Mouse (Mus musculus): ENCODE measurements at regions not wholly inside any gene's neighbourhood (a gene's known extent, or its start where the extent isn't known, plus 50 kb on each side); places are given as distances from the start of the nearest gene placed in this dataset.
A peak's percentile ranks its signal among the peaks of the same experiment; 100 is the strongest.

DNA sequence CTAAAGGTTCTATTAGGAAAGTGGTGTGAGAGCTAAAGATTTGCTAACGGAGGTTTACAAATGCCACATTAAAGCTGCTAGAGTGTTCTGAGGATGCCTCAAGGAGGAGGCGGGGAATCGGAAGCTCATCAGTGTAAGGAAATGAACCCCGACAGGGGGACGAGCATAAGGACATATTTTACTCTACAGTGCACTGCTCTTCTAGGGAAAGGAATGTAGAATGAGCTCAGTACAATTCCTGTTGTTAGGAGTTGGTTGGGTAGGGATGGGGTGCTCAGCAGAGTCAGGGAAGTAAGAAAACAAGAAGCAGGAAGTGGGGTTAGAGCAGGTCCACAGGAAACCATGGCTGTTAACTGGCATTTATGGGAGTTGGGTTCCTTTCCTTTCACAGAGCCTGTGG, 54.6 kb downstream of the Mex3b start:
- no peak for DNase-seq

DNA sequence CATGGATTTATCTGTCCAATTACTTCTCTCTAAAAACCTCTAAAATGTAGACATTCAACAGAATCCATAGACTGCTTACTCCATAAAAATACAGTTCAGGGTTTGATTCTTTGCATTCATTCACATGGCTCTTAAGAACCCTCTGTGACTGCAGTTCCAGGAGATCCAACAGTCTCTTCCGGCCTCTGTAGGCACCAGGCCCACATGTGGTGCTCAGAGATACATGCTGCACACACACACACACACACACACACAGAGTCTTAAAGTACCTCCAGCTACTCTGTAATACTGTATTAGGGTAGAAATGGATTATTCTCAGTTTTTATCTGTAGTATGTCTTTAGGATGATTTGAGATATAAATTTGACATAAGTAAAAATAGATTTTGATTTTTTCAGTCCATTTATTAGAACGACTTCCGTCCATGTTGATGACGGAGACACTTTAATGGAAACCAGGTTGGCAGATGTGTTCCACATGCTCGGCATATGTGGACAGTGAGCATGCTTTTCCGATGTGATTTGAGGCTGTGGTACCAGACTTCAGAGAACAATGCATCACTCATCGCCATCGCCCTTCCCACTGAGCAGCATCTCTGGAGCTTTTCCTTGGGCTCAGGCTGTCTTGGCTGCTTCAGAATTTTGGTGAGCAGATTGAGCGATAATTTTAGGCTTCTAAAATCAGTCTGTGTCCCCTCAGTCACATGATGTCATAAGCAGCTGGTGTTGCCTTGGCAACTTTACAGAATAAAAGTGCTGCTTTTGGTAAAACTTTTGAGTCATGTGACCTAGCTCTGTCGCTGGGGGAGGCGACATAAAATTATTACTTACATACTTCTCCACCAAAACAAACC, 56.3 kb downstream of the Mex3b start:
- DNase-seq = no peak

- no peak for DNase-seq
These were observed 57.0 kb downstream of the Mex3b start for GRCm38 (mm10) chr7:82924092-82924491.

DNA sequence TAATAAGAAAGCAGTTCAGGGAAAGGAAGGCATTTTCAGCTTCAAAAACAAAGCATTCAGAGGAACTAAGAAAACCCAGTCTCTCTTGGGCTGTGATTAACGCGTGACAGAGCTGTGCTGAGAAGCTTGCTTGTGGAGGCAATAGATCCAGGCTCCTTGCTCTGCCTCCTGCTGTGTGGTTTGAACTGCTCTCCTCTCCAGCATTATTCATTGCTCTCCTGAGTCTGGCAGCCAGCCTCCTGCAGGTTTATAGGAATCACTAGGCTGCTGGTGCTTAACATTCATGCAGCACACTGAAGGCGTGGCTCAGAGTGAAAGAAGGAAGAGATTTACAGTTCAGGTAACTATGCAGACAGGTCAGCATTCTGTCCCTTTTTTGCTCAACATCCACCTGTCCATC, 71.2 kb downstream of the Mex3b start:
- DNase-seq = no peak

DNA sequence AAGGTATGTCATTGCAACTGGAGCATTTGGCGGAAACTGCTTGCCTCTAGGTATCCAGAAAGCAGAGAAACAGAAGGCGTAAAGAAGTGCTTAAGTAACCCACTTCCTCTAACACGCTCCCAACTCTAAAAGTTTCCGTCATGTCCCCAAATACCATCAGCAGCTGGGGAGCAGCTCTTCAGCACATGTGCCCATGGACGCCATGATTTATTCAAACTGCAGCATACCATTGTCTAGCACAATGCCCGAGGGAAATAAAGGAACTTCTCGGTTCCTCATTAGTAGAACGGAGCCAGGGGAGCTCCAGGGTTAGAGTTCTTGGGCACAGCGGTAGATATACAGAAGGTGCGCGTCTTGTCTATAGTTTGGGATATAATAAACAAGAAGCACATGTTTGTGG, 72.4 kb downstream of the Mex3b start:
- no peak for DNase-seq

- no peak for DNase-seq
These were observed 76.2 kb downstream of the Mex3b start for GRCm38 (mm10) chr7:82943376-82943775.

- DNase-seq = no peak
These were observed 76.7 kb downstream of the Mex3b start for GRCm38 (mm10) chr7:82943797-82944196.

DNA sequence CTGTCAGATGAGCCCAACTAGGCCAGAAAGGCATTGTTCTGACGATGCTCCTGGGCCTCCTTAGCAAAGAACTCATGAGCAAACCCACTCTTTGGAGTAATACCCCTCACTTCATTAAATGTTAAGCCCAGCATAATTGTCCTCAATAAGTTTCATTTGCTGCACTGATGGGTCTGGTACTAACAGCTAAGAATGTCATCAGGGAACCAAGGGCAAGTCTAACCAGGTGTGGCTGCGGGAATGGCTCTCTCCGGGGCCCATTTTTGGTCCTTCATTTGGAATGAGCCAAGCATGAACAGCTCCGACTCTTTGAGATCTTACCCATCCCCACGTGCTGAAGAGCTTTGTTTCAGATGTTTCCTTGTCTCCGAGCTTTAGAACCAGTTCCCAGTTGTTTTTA, 82.2 kb downstream of the Mex3b start:
- DNase-seq = no peak

- peak; percentile 48 to 64 for DNase-seq
These were observed 90.3 kb downstream of the Mex3b start for GRCm38 (mm10) chr7:82957208-82957977.

- DNase-seq = no peak
These were observed 103.5 kb downstream of the Mex3b start for GRCm38 (mm10) chr7:82970599-82970998.

GRCm38 (mm10) chr7:82971244-82971643, 104.1 kb downstream of the Mex3b start:
- peak in 1 of 2 experiments; percentile 31 for DNase-seq

DNA sequence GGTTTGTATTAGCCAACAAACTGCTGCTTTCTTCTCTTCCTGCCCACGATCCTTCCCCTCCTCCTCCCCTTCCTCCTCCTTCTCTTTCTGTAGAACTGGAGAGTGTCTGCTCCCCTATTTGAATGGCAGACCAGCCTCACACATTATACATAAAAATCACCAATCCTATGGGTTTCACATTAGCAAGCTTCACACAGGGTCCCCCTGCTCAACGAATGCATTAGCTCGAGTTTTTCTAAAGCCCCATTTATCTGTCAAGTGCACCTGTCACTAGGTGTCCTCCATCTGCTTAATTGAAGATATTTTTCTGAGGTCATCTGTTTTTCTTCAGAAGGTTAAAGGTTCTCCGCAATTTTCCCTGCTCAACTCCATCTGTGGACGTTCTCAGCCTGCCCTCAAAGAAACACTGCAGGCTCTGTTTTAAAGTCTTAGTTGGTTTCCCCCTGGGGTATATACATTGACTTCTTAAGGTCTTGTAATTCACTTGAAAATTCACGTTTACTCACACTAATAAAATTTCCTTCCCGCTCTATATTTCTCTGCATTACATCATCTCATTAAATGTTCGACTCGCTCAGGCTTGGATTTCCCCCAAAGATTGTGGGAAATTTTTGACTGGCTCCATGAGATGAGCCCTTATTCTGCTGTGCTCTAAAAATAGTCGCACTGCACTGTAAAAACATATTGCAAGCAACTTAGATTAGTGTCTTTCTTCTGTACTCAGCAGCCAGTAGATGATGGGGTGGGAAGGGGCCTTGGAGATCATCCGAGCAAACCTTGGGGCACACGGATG, 105.3 kb downstream of the Mex3b start:
- DNase-seq = no peak

DNA sequence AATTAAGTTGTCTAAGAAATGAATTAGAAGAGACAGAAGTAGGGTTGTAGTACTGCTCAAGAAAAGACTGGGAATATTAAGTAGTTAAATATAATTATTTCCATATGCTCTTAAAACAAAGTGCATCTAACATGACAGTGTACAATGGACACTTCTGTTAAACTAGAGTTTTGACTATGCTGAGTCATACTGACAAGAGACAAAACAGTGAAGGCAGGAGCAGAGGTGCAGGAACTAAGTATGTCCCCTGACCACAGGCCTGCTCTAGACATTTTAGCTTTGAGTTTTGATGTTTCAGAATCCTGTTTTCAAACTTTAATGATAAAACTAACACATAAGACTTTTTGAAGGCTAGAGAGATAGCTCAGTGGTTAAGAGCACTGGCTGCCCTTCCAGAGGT, 123.6 kb downstream of the Mex3b start:
- no peak for DNase-seq

DNA sequence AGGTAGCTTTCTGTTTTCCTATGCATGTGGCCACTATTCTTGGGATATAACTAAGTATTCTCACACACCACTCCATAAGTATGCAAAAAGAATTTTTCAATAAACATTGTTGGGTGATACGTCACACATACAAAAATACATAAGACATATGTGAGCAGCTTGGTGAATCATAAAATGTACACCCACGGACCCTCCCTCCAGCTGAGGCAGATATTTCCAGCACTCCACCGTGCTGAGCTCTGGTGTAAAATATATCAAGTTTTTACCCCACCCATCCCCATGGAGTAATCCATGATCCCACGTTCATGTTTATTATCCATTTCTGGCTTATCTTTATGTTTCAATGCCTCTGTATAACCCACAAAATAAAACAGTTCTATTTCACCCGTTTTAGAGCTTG, 126.0 kb downstream of the Mex3b start:
- DNase-seq = no peak

DNA sequence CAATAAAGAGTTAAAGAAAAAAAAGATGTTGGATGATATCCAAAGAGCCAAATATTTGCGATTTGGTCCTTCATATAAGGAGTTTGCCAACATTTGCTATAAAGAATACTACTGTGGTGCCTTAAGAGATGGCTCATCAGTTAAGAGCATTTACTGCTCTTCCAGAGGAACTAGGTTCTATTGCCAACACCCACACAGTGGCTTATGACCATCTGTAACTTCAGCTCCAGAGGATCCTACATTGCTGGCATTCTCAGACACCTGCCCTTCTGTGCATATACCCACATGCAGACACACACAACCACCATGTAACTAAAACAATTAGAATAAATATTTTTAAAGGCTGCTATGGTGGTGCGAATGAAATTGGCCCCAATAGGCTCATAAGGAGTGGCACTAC, 131.7 kb downstream of the Mex3b start:
- no peak for DNase-seq

GRCm38 (mm10) chr7:83007540-83007939, 140.4 kb downstream of the Mex3b start:
- no peak for DNase-seq

DNA sequence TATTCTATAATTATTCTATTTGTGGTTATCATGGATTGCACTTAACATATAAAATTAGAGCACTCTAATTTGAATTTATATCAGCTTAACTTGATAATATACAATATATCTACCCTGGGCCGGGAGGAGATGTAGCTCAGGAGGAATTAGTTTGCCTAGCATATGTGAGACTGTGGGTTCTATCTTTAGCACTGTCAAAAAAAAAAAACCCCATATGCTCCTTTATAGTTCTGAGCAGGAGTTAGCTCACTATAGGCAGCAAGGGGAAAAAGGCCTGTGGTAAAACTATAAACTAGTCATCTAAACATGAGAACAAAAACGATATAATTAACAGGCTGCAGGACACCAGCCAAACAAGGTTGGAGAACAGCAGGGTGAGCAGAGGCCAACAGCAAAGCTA, 145.0 kb downstream of the Mex3b start:
- no peak for DNase-seq

- no peak for DNase-seq
These were observed 147.9 kb downstream of the Mex3b start for GRCm38 (mm10) chr7:83014725-83015690.

GRCm38 (mm10) chr7:83015756-83016155, 148.6 kb downstream of the Mex3b start:
- DNase-seq = no peak

DNA sequence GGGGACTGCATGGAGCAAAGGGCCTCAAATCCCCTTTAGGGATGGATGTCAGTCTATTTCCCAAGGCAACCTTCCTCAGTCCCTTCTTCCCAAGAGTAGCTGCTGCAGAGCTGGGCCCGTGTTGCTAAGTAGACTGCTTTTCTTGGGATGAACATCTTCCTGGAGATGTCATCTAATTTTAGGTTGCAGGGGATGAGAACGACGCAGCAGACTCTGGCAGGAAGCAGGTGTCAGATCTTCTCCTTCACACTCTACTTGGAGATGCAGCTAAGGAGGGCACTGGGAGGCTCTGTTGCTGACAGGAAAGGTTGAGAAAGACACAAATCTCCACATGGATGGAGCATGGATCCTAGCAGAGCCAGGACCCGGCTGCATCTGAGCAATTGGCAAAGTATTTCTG, 149.4 kb downstream of the Mex3b start:
- no peak for DNase-seq

GRCm38 (mm10) chr7:83020584-83020983, 153.5 kb downstream of the Mex3b start:
- DNase-seq = no peak

DNA sequence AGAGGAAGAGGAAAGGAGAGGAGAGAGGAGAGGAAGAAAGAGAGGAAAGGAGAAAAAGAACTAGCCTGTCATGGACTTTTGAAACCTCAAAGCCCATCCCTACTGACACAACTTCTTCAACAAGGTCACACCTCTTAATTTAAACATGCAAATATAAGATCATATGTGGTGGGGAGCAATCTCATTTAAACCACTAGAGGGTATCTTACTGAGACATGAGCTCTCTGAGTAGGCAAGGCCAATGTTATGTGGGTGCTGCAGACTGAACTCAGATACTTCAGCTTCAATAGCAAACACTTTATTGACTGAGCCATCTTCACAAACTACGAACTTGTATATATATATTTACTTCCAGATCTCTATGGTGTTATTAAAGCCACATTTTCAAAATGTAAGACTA, 156.9 kb downstream of the Mex3b start:
- DNase-seq = no peak
